Mouse (Mus musculus): ENCODE data around the gene Gm16867.
"Not testable (repeated sequence)": the region's sequence is repeated elsewhere in the genome, so short reads cannot be mapped to it uniquely, and the experiment has no call there.

DNA sequence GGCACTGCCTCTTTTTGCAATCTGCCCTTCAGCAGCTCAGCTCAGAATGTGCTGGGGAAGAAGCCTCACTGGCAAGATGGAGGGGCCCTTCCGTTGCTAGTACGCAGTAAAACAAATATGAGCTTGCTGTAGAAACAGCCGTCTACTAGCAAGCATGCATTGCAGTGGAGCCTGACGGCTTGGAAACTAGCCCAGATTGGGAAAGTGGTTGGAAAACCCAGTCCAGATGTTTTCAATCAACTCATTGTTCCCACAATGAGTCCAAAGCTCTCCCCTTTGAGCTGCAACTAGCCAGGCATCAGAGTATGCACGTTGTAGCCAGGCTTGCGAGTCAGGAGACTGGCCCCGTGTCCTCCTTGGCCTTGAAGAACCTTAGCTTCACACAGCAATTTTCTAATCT is 82.2 kb downstream of the Gm16867 start:
- TF ChIP-seq CTCF, EP300 (IDR thresholded peaks at IDR 0.05; ENCODE audit: low read depth): not testable (repeated sequence)
